Mouse (Mus musculus) thymus, adult 2 months (tissue): Measurements from ENCODE around the gene Rasl11b. TPM values are rescaled to one million over a fixed set of nuclear protein-coding genes. Genes with fewer than 3 reads are reported as not detected.

Experiments
- DNase-seq: peaks from one replicate; pipeline ENCODE4 v3.0.0; 2021
- H3K27ac ChIP-seq: fragments of 200-500 bp; 2 replicates; pipeline ENCODE4 v1.5.1; 2012; ENCODE audit warnings: low read length, control low read depth; ENCODE audit not compliant: control insufficient read depth, insufficient read depth
- H3K27me3 ChIP-seq: fragments of 200-500 bp; 2 replicates; pipeline ENCODE4 v1.6.1; 2012; ENCODE audit warnings: mild to moderate bottlenecking, low read length, moderate library complexity, mixed read lengths; ENCODE audit not compliant: control insufficient read depth, insufficient read depth
- H3K36me3 ChIP-seq: fragments of 200-500 bp; 2 replicates; pipeline ENCODE4 v1.6.1; 2012; ENCODE audit warnings: mild to moderate bottlenecking, low read length, moderate library complexity; ENCODE audit not compliant: control insufficient read depth, insufficient read depth
- H3K4me1 ChIP-seq: fragments of 200-500 bp; replicated peaks from 2 replicates; pipeline ENCODE4 v1.6.1; 2012; ENCODE audit warnings: low read length; ENCODE audit not compliant: control insufficient read depth, insufficient read depth
- H3K4me3 ChIP-seq: fragments of 200-500 bp; 2 replicates; pipeline ENCODE4 v1.5.1; 2012; ENCODE audit warnings: mild to moderate bottlenecking, low read length, control low read depth, moderate library complexity; ENCODE audit not compliant: control insufficient read depth, insufficient read depth
- CTCF ChIP-seq: fragments of 200-500 bp; IDR thresholded peaks from 2 replicates; pipeline ENCODE4 v1.5.1; 2012; ENCODE audit warnings: mild to moderate bottlenecking, control low read depth, low read length, moderate library complexity, borderline replicate concordance; ENCODE audit not compliant: control insufficient read depth, poor library complexity, insufficient read depth; ENCODE audit errors: extremely low read depth
- POLR2A ChIP-seq: fragments of 200-500 bp; IDR thresholded peaks from 2 replicates; pipeline ENCODE4 v1.6.1; 2012; ENCODE audit warnings: mild to moderate bottlenecking, low read length, control low read depth, moderate library complexity; ENCODE audit not compliant: control insufficient read depth, poor library complexity, insufficient read depth; ENCODE audit errors: extremely low read depth
- WGBS: fragments of 180-500 bp; shearing (Covaris S2); methylation state at CpG from one replicate; pipeline ENCODE4 v1.1.7; 2018; 5-methylcytosine and 5-hydroxymethylcytosine counted together
- polyA plus RNA-seq: library from polyadenylated mRNA; depleted of rRNA; stranded (reverse); fragments of >200 nt; gene quantifications from 2 replicates; pipeline ENCODE4 v1.2.3, GENCODE M21; 2012

The Rasl11b gene
- polyA plus RNA-seq, 1 experiment, result 33.9 TPM

- H3K27me3 ChIP-seq, result no peaks in the 10 kb centered on the region
- no peak for DNase-seq
- no peak overlapping the region for H3K27ac ChIP-seq
- peaks cover 10% of the 10 kb centered on the region for H3K4me1 ChIP-seq
- TF ChIP-seq POLR2A (no peak), CTCF (no peak)
- H3K4me3 ChIP-seq, result no peak overlapping the region
- H3K36me3 ChIP-seq, result no peaks in the 10 kb centered on the region
- WGBS, result 97% methylated on average over 10 of the region's 10 CpGs
Measured at GRCm38 (mm10) chr5:74183118-74183517, 12.0 kb upstream of the Rasl11b start.

GRCm38 (mm10) chr5:74184607-74185006 lies 10.5 kb upstream of the Rasl11b start:
- Histone ChIP-seq H3K4me3 (no peak overlapping the region), H3K36me3 (no peaks in the 10 kb centered on the region), H3K27ac (no peak overlapping the region), H3K27me3 (no peaks in the 10 kb centered on the region), H3K4me1 (peaks cover 10% of the 10 kb centered on the region)
- 46% methylated on average over 9 of the region's 9 CpGs for WGBS
- TF ChIP-seq POLR2A (no peak), CTCF (no peak)
- DNase-seq, result no peak

GRCm38 (mm10) chr5:74188076-74188475 lies 7.0 kb upstream of the Rasl11b start:
- Histone ChIP-seq H3K4me1 (peaks cover 13% of the 10 kb centered on the region), H3K27ac (no peak overlapping the region), H3K27me3 (no peaks in the 10 kb centered on the region)

GRCm38 (mm10) chr5:74188886-74189285 lies 6.2 kb upstream of the Rasl11b start:
- H3K4me1 ChIP-seq, result peaks cover 13% of the 10 kb centered on the region
- H3K4me3 ChIP-seq, result no peak overlapping the region
- 95% methylated on average over 8 of the region's 8 CpGs for WGBS
- H3K27ac ChIP-seq, result no peak overlapping the region
- no peak for DNase-seq
- no peaks in the 10 kb centered on the region for H3K27me3 ChIP-seq
- H3K36me3 ChIP-seq, result no peaks in the 10 kb centered on the region
- no peak for TF ChIP-seq POLR2A
- no peak for TF ChIP-seq CTCF

More at GRCm38 (mm10) chr5:74188076-74188475, 7.0 kb upstream of the Rasl11b start:
- DNase-seq, result no peak
- TF ChIP-seq POLR2A (no peak), CTCF (no peak)
- Histone ChIP-seq H3K36me3 (no peaks in the 10 kb centered on the region), H3K4me3 (no peak overlapping the region)
- WGBS, result 94% methylated on average over 12 of the region's 12 CpGs

GRCm38 (mm10) chr5:74189484-74190160 lies 5.5 kb upstream of the Rasl11b start:
- Histone ChIP-seq H3K36me3 (no peaks in the 10 kb centered on the region), H3K4me1 (peaks cover 17% of the 10 kb centered on the region), H3K27ac (no peak overlapping the region), H3K4me3 (no peak overlapping the region), H3K27me3 (no peaks in the 10 kb centered on the region)
- TF ChIP-seq CTCF, result no peak
- 81% methylated on average over 9 of the region's 9 CpGs for WGBS
- no peak for DNase-seq

GRCm38 (mm10) chr5:74190161-74190491 lies 5.0 kb upstream of the Rasl11b start:
- H3K4me1 ChIP-seq, result peaks cover 18% of the 10 kb centered on the region
- no peaks in the 10 kb centered on the region for H3K36me3 ChIP-seq
- DNase-seq, result no peak
- H3K4me3 ChIP-seq, result no peak overlapping the region
- TF ChIP-seq POLR2A (no peak), CTCF (no peak)
- H3K27ac ChIP-seq, result no peak overlapping the region
- H3K27me3 ChIP-seq, result no peaks in the 10 kb centered on the region
- WGBS, result 84% methylated on average over 9 of the region's 9 CpGs

GRCm38 (mm10) chr5:74190911-74191310 lies 4.2 kb upstream of the Rasl11b start:
- Histone ChIP-seq H3K36me3 (no peaks in the 10 kb centered on the region), H3K4me3 (no peak overlapping the region), H3K27me3 (no peaks in the 10 kb centered on the region), H3K27ac (no peak overlapping the region), H3K4me1 (peaks cover 16% of the 10 kb centered on the region)
- TF ChIP-seq POLR2A, result no peak
- TF ChIP-seq CTCF, result no peak
- DNase-seq, result no peak
- WGBS, result 92% methylated on average over 5 of the region's 5 CpGs
